Mouse (Mus musculus) thymus, adult 18-20 months (tissue): ENCODE measurements around the gene Serpine3.
"Not testable (repeated sequence)": the region's sequence is repeated elsewhere in the genome, so short reads cannot be mapped to it uniquely, and the experiment has no call there.

Experiments used
- DNase-seq, 2 experiments: peaks; one replicate each; pipeline ENCODE4 v3.0.0; 2022; ENCODE audit warnings: mixed read lengths in 2 of 2

Gene Serpine3

GRCm38 (mm10) chr14:62663367-62663766, at the start of gene Serpine3:
Serpine3 (plus strand) TSS chr14:62663667.
- no peak for DNase-seq

GRCm38 (mm10) chr14:62622393-62622792, 41.1 kb upstream of the Serpine3 start:
- DNase-seq, result no peak

- DNase-seq, result no peak
These were observed 35.5 kb upstream of the Serpine3 start for GRCm38 (mm10) chr14:62627951-62628350.

GRCm38 (mm10) chr14:62637436-62638344, 25.8 kb upstream of the Serpine3 start:
- no peak for DNase-seq

GRCm38 (mm10) chr14:62638345-62638702, 25.1 kb upstream of the Serpine3 start:
- no peak for DNase-seq

- DNase-seq, result no peak
These were observed 24.4 kb upstream of the Serpine3 start for GRCm38 (mm10) chr14:62639111-62639510.

GRCm38 (mm10) chr14:62639551-62639950, 23.9 kb upstream of the Serpine3 start:
- DNase-seq, result no peak

GRCm38 (mm10) chr14:62640396-62640795, 23.1 kb upstream of the Serpine3 start:
- no peak for DNase-seq

- not testable (repeated sequence) for DNase-seq
These were observed 21.1 kb upstream of the Serpine3 start for GRCm38 (mm10) chr14:62642368-62642767.

- DNase-seq, result no peak
These were observed 15.1 kb upstream of the Serpine3 start for GRCm38 (mm10) chr14:62648405-62648804.

- no peak for DNase-seq
These were observed 13.1 kb upstream of the Serpine3 start for GRCm38 (mm10) chr14:62650376-62650775.

- no peak for DNase-seq
These were observed 11.7 kb upstream of the Serpine3 start for GRCm38 (mm10) chr14:62651771-62652170.

GRCm38 (mm10) chr14:62655996-62656395, 7.5 kb upstream of the Serpine3 start:
- no peak for DNase-seq

GRCm38 (mm10) chr14:62657469-62657868, 6.0 kb upstream of the Serpine3 start:
- no peak for DNase-seq

GRCm38 (mm10) chr14:62662381-62662780, 1.1 kb upstream of the Serpine3 start:
- no peak for DNase-seq

- DNase-seq, result no peak
These were observed 1.7 kb downstream of the Serpine3 start for GRCm38 (mm10) chr14:62664976-62665673.

- DNase-seq, result no peak
These were observed 10.2 kb downstream of the Serpine3 start for GRCm38 (mm10) chr14:62673646-62674045.

- no peak for DNase-seq
These were observed 54.7 kb downstream of the Serpine3 start for GRCm38 (mm10) chr14:62718161-62718560.

GRCm38 (mm10) chr14:62721625-62722024, 58.2 kb downstream of the Serpine3 start:
- no peak for DNase-seq

GRCm38 (mm10) chr14:62724560-62724959, 61.1 kb downstream of the Serpine3 start:
- no peak for DNase-seq

GRCm38 (mm10) chr14:62731902-62732301, 68.4 kb downstream of the Serpine3 start:
- DNase-seq, result no peak

- no peak for DNase-seq
These were observed 70.2 kb downstream of the Serpine3 start for GRCm38 (mm10) chr14:62733666-62734065.

GRCm38 (mm10) chr14:62735646-62736045, 72.2 kb downstream of the Serpine3 start:
- no peak for DNase-seq
